Mouse (Mus musculus) embryonic facial prominence, embryonic 14.5 days (tissue): ENCODE results near the gene Wnt7a. TPM values are rescaled to one million over a fixed set of nuclear protein-coding genes. Genes with fewer than 3 reads are reported as not detected.

ENCODE experiments used
- ATAC-seq: fragments of 200-750 bp; cut with Nextera tagmentation; 2 replicates; pipeline ENCODE4 v1.8.0; 2017; ENCODE audit warnings: low read depth, moderate number of reproducible peaks, moderate TSS enrichment
- DNase-seq: peaks from one replicate; pipeline ENCODE4 v3.0.0-alpha.2; 2015; ENCODE audit warnings: low spot score
- H3K27ac ChIP-seq: fragments of 300-500 bp; sonication (generic); replicated peaks from 2 replicates; pipeline ENCODE4 v1.5.1; 2014; ENCODE audit warnings: low read depth, mild to moderate bottlenecking, low read length, moderate library complexity
- H3K27me3 ChIP-seq: fragments of 300-500 bp; sonication (generic); replicated peaks from 2 replicates; pipeline ENCODE4 v1.6.1; 2014; ENCODE audit warnings: low read length; ENCODE audit not compliant: control insufficient read depth, insufficient read depth
- H3K36me3 ChIP-seq: fragments of 300-500 bp; sonication (generic); 2 replicates; pipeline ENCODE4 v1.6.1; 2014; ENCODE audit warnings: low read length, mixed read lengths; ENCODE audit not compliant: control insufficient read depth, insufficient read depth
- H3K4me1 ChIP-seq: fragments of 300-500 bp; sonication (generic); 2 replicates; pipeline ENCODE4 v1.6.1; 2014; ENCODE audit warnings: antibody characterized with exemption, low read length; ENCODE audit not compliant: control insufficient read depth, insufficient read depth
- H3K4me2 ChIP-seq: fragments of 300-500 bp; sonication (generic); 2 replicates; pipeline ENCODE4 v1.6.1; 2014; ENCODE audit warnings: low read depth, mild to moderate bottlenecking, low read length, moderate library complexity, mixed read lengths
- H3K4me3 ChIP-seq: fragments of 300-500 bp; sonication (generic); 2 replicates; pipeline ENCODE4 v1.5.1; 2014; ENCODE audit warnings: low read depth, mild to moderate bottlenecking, low read length
- H3K9ac ChIP-seq: fragments of 300-500 bp; sonication (generic); 2 replicates; pipeline ENCODE4 v1.6.1; 2014; ENCODE audit warnings: low read depth, mild to moderate bottlenecking, low read length, moderate library complexity, mixed read lengths
- H3K9me3 ChIP-seq: fragments of 300-500 bp; sonication (generic); 2 replicates; pipeline ENCODE4 v1.6.1; 2016; ENCODE audit warnings: low read length; ENCODE audit not compliant: control insufficient read depth
- WGBS: fragments of 180-500 bp; shearing (Covaris S2); extraction: QIAGEN DNeasy Blood & Tissue Kit; methylation state at CpG from one replicate; pipeline ENCODE4 v1.1.7; 2014; 5-methylcytosine and 5-hydroxymethylcytosine counted together
- polyA plus RNA-seq: library from polyadenylated mRNA; unstranded; fragments of >200 nt; fragmentation: Nextera tagmentation; extraction: Ambion mirVana; gene quantifications from 2 replicates; pipeline ENCODE4 v1.2.1, GENCODE M21; 2014

Wnt7a gene
- polyA plus RNA-seq, 1 experiment from 2014 or later: 0.54 TPM

DNA sequence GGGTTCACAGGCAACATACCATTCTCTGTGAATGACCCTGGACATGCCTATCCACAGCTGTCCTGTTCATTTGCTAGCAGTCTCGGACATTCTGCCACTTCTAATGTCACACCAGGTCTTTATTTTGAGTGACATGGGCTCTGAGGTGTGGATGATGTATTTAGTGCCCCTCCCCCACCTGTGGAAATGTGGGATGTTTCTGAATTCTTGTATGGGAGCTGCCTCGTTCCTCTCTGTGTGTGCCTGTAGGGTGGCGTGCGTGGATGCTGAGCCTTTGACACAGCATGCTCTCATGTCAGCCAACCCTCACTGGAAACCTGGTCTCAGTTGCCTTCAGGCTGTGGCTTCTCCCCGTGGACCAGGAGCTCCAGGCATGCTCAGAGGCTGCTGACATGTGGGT is 66.1 kb downstream of the Wnt7a start:
- no peaks in the 10 kb centered on the region for H3K36me3 ChIP-seq
- 61% methylated on average over 5 of the region's 5 CpGs for WGBS
- no peak overlapping the region for H3K27ac ChIP-seq
- no peak overlapping the region for H3K4me3 ChIP-seq
- no peaks in the 10 kb centered on the region for H3K9me3 ChIP-seq
- H3K27me3 ChIP-seq: no peaks in the 10 kb centered on the region
- H3K4me2 ChIP-seq: no peak overlapping the region
- 0 out of 2 replicates have a peak, but pooled peaks cover 2% of the 10 kb centered on the region for H3K4me1 ChIP-seq
- DNase-seq (no peak), ATAC-seq (no peak)
- H3K9ac ChIP-seq: no peak overlapping the region

DNA sequence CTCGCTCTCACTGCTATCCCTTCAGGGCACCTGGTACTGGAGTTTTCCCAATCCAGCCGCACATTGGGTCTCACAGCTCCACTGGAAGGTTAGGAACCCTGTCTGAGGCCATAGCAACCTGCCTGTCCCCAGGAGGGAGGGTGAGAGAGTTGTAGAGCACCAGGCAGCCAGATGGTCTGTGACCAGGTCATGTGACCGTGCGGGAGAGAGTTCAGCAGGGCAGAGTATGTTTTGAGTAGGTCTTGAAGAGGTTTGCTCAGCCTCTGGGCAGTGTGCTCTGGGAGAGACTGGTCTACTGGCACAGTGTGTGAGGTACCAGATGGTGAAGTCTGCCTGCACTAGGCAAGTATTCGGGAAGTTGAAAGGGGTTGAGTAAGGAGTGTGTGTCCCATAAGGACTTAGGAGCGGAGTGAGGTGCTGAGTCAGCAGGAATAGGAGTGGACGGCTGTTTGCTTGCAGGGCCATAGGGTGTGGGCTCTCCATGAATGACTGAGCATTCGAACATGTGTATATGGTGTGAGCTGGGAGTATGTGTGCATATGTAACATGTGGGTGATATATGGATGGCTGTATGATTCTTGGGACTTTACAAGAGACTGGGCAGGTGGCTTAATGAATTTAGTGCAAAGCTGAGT is 71.4 kb downstream of the Wnt7a start:
- H3K27ac ChIP-seq: no peak overlapping the region
- ATAC-seq: no peak

DNA sequence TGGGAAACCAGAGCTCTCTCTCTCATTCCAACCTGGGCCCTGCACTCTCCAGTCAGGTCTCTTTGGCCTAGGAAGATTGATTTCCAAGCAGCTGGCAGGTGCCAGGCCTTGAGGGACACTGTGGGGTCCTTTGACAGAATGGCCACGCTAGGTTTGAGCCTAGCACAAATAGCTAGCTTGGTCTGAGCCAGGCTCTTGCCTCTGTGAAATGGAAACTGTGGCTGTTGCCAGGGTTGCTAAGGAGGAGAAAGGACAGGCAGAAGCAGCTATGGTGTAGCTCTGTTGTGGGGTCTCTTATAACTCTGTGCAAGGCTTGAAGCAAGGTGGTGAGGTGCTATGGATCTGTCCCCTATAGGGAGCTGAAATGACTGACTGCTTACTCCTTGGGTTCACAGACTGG is 75.7 kb downstream of the Wnt7a start:
- ATAC-seq: no peak
- 56% methylated on average over 1 of the region's 1 CpGs for whole genome bisulfite sequencing
- no peaks in the 10 kb centered on the region for H3K36me3 ChIP-seq
- H3K9ac ChIP-seq: no peak overlapping the region
- no peaks in the 10 kb centered on the region for H3K9me3 ChIP-seq
- H3K4me2 ChIP-seq: no peak overlapping the region
- DNase-seq: no peak
- no peaks in the 10 kb centered on the region for H3K27me3 ChIP-seq
- H3K27ac ChIP-seq: no peak overlapping the region
- no peak overlapping the region for H3K4me3 ChIP-seq
- no peaks in the 10 kb centered on the region for H3K4me1 ChIP-seq

More for the DNA sequence above, 71.4 kb downstream of the Wnt7a start:
- Histone ChIP-seq H3K4me3 (no peak overlapping the region), H3K27me3 (no peaks in the 10 kb centered on the region), H3K9ac (no peak overlapping the region), H3K9me3 (no peaks in the 10 kb centered on the region), H3K4me1 (no peaks in the 10 kb centered on the region), H3K4me2 (no peak overlapping the region), H3K36me3 (no peaks in the 10 kb centered on the region)
- DNase-seq: no peak
- 63% methylated on average over 8 of the region's 8 CpGs for WGBS

DNA sequence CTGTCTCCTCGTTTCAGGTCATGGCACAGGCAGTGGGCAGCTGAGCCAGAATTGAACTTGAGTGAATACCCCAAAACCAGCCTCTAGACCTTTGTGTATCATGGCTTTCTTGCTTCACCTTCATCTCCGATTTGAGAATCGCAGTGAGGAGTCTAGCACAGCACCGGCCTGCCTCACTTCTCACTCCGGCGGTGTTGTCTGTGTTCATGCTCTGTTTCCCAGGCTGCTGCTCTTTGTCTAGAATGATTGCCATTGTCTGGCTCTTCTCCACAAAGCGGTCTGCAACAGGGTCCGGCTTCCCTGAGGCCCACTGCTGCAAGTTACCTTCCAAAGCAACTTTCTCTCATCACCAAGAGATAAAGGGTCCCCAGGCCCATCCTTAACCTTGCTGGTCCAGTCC is 79.3 kb downstream of the Wnt7a start:
- no peak overlapping the region for H3K27ac ChIP-seq
- H3K36me3 ChIP-seq: no peaks in the 10 kb centered on the region
- DNase-seq (no peak), ATAC-seq (no peak)
- H3K27me3 ChIP-seq: no peaks in the 10 kb centered on the region
- no peak overlapping the region for H3K4me3 ChIP-seq
- H3K9ac ChIP-seq: no peak overlapping the region
- no peak overlapping the region for H3K4me2 ChIP-seq
- no peaks in the 10 kb centered on the region for H3K9me3 ChIP-seq
- H3K4me1 ChIP-seq: no peaks in the 10 kb centered on the region
- whole genome bisulfite sequencing: 93% methylated on average over 8 of the region's 8 CpGs

DNA sequence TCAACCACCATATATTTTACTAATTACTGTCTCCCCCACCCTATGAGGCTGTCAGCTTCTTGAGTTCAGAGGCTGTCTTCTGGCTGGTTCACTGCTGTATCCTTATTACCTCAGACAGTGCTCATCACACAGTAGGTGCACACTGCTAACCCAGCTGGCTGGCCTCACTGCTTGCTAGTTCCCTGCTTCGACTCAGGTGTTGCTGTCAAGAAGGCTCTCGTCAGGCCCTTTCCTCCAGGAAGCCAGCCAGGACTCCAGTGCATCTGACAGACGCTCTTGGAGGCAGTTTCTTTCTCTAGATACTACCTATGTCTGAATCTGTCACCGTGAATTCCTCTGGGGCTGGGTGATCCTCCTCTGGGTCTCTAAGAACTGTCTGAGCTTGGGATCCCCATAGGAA is 85.6 kb downstream of the Wnt7a start:
- Histone ChIP-seq H3K9ac (no peak overlapping the region), H3K27me3 (no peaks in the 10 kb centered on the region), H3K4me2 (no peak overlapping the region), H3K4me3 (no peak overlapping the region), H3K9me3 (no peaks in the 10 kb centered on the region), H3K36me3 (no peaks in the 10 kb centered on the region), H3K27ac (no peak overlapping the region), H3K4me1 (no peaks in the 10 kb centered on the region)
- WGBS: 79% methylated on average over 4 of the region's 4 CpGs
- ATAC-seq (no peak), DNase-seq (no peak)

DNA sequence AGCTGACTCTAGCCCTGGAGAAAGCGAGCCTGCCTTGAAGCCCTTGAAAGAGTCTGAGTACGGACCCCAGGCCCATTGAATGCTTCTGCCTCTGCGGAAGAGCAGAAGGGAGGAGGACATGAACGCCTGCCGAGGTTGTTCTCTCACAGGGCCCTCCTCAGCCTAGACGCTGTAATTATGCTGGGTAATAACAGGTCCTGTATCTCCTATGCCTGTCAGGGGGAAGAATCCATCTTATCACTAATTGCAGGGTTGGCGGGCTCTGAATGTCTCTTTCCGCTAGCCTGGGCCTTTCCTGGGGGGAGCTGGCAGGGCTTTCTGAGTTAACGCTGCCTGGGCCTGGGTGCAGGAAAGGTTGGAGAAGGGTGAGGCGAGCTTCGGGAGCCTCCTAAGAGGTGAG is 86.4 kb downstream of the Wnt7a start:
- Histone ChIP-seq H3K27me3 (no peaks in the 10 kb centered on the region), H3K4me3 (no peak overlapping the region), H3K27ac (no peak overlapping the region), H3K9me3 (no peaks in the 10 kb centered on the region), H3K9ac (no peak overlapping the region), H3K4me2 (no peak overlapping the region), H3K36me3 (no peaks in the 10 kb centered on the region), H3K4me1 (no peaks in the 10 kb centered on the region)
- 59% methylated on average over 11 of the region's 11 CpGs for WGBS
- peak; percentile 42 for DNase-seq
- no peak for ATAC-seq

DNA sequence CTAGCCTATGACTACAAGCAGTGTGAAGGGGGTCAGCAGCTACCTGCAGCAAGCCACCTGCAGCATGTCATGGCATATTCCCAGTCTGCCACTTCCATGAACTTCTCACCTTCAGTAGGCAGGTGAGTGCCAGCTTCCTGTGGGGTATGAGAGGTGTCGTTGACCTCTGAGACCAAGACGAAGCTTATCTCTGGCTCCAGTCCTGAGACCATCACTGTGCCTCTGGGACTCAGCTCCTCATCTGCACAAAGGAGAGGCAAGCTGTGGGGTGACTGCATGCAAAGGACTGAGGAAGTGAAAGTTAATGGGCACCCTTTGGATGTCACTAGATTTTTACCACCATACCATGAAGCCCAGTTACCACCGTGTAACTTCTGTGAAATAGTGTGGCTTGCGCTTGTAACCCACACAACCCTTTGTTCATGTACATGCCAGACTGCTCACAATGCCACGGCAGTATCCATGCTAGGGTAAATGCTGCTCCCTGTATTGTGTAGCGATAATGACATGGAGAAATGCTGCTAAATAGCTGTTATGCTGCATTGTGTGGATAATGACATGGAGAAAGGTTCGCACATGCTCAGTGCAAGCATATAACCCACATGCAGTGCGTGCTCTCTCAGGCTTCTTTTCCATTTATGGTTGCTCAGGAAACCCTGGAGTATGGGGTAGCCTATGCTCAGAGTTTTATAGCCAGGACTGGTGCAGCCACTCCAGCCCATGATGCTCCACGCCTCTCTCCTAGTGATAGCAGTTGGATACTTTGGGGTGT is 89.0 kb downstream of the Wnt7a start:
- Histone ChIP-seq H3K4me3 (no peak overlapping the region), H3K4me2 (no peak overlapping the region), H3K9me3 (peaks cover 9% of the 10 kb centered on the region), H3K27ac (no peak overlapping the region), H3K4me1 (no peaks in the 10 kb centered on the region), H3K27me3 (no peaks in the 10 kb centered on the region), H3K36me3 (no peaks in the 10 kb centered on the region), H3K9ac (no peak overlapping the region)
- WGBS: 88% methylated on average over 9 of the region's 9 CpGs
- DNase-seq: no peak
- ATAC-seq: no peak
